Comparison of ENCODE assay signal across 15 mouse cellular contexts in the genomic region with DNA sequence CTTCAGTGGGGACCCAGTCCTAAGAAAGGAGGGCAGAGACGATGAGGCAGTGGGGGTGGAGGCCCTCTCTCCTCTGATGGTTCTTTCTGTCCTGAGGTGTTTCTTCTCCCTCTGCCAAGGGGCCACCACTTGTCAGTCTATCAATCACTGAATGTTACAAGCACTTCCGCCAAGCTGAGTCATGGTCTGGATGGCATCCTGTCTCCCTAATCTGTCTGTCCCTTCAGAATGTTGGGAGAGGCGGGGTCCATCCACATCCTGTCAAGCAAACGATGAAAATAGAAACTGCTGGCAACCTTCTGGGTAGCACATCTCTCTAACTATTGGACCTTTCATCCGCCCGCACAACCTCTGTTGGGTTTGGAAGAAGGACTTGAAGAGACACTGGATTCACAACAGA. TPM values are rescaled to one million over a fixed set of nuclear protein-coding genes. Genes with fewer than 3 reads are reported as not detected.
DNase-seq lines count a peak whose midpoint lies in the region; ATAC-seq and TF ChIP-seq lines count a peak whose summit lies in the region.
"Had no signal": no experiment of that assay in that cellular context is flagged by ENCODE, and none has a peak within 500 bp of the region (broad histone marks: within the 10 kb centered on the region; RNA-seq: fewer than 3 reads in every experiment).

No protein-coding gene starts in this region.

- no peak for ATAC-seq in heart, embryonic 13.5 days (ENCODE audit: extremely low read depth, insufficient number of reproducible peaks, low FRiP score, low TSS enrichment)
- ATAC-seq in lung, postnatal 0 days, result peak; percentile 84
- no peak for ATAC-seq in CD4-positive, CD25-positive, alpha-beta regulatory T cell, adult 4 months

- H3K27me3 ChIP-seq in heart, embryonic 13.5 days (replicated peaks), result no peaks in the 10 kb centered on the region
- no peaks in the 10 kb centered on the region for H3K27me3 ChIP-seq in lung, postnatal 0 days (replicated peaks; ENCODE audit: insufficient read depth, low read length)
- H3K27me3 ChIP-seq: limb, embryonic 15.5 days had no signal

- peak overlapping the region; percentile 75 for H3K9ac ChIP-seq in heart, embryonic 13.5 days
- H3K9ac ChIP-seq in lung, postnatal 0 days (replicated peaks; ENCODE audit: low read depth), result no peak overlapping the region
- H3K9ac ChIP-seq: hindbrain, embryonic 14.5 days; limb, embryonic 15.5 days had no signal

- no peaks in the 10 kb centered on the region for H3K9me3 ChIP-seq in heart, embryonic 13.5 days
- no peaks in the 10 kb centered on the region for H3K9me3 ChIP-seq in lung, postnatal 0 days (ENCODE audit: low read length)
- H3K9me3 ChIP-seq: limb, embryonic 15.5 days had no signal

- H3K4me3 ChIP-seq in heart, embryonic 13.5 days, result 0 out of 2 replicates have a peak overlapping the region, but pooled peaks have one; percentile 5
- H3K4me3 ChIP-seq in lung, postnatal 0 days (ENCODE audit: low read depth, low read length), result no peak overlapping the region
- H3K4me3 ChIP-seq: left cerebral cortex, adult 2 months; limb, embryonic 15.5 days had no signal

- H3K36me3 ChIP-seq in heart, embryonic 13.5 days, result peaks cover 98% of the 10 kb centered on the region
- H3K36me3 ChIP-seq in lung, postnatal 0 days (ENCODE audit: insufficient read depth, low read length), result no peaks in the 10 kb centered on the region
- H3K36me3 ChIP-seq: limb, embryonic 15.5 days had no signal

- peak overlapping the region; percentile 77 for H3K27ac ChIP-seq in heart, embryonic 13.5 days (replicated peaks)
- peak overlapping the region; percentile 44; the same call in 1 of the 2 replicates for H3K27ac ChIP-seq in lung, postnatal 0 days (ENCODE audit: low read length)
- H3K27ac ChIP-seq: hindbrain, embryonic 14.5 days; left cerebral cortex, adult 2 months; limb, embryonic 15.5 days; stomach, postnatal 0 days had no signal

- 24% methylated on average over 6 of the region's 6 CpGs for WGBS in heart, embryonic 13.5 days
- WGBS in lung, postnatal 0 days, result 42% methylated on average over 6 of the region's 6 CpGs

- DNase-seq in embryo, embryonic 10 days (ENCODE audit: low spot score), result peak; percentile 37
- no peak for DNase-seq in embryo, embryonic 10.5 days (ENCODE audit: low spot score)
- peak; percentile 95 for DNase-seq in 3T3-L1 (ENCODE audit: low read depth, low spot score)
- peak; percentile 70 for DNase-seq in lung, postnatal 0 days (ENCODE audit: low spot score)
- DNase-seq in spleen, postnatal 10 days (ENCODE audit: low spot score in 2 of 2), result no peak
- DNase-seq in thymus, postnatal 4 days, result no peak
- DNase-seq: cerebellum, postnatal 14 days; gastrocnemius, postnatal 25 days; kidney, adult 18-20 months had no signal

- peak; percentile 89 for TF ChIP-seq EP300 in lung, postnatal 0 days (IDR thresholded peaks at IDR 0.05)

- H3K4me2 ChIP-seq in heart, embryonic 13.5 days, result peak overlapping the region; percentile 71
- no peak overlapping the region for H3K4me2 ChIP-seq in lung, postnatal 0 days (replicated peaks; ENCODE audit: low read depth, low read length)
- H3K4me2 ChIP-seq: hindbrain, embryonic 14.5 days; limb, embryonic 15.5 days had no signal

- no peak for TF ChIP-seq CTCF in lung, postnatal 0 days (IDR thresholded peaks at IDR 0.05)

- peaks cover 100% of the 10 kb centered on the region for H3K4me1 ChIP-seq in heart, embryonic 13.5 days
- no peaks in the 10 kb centered on the region; the same call in 1 of the 2 replicates for H3K4me1 ChIP-seq in lung, postnatal 0 days (ENCODE audit: insufficient read depth, low read depth, low read length)

RNA-seq across cellular contexts. Expression of gene Tnnt2, which starts 8.3 kb away (rescaled TPM):
- 5,554 and 6,221 TPM in 2 replicates for polyA plus RNA-seq in heart, embryonic 13.5 days (2015; fragmentation: Nextera tagmentation; extraction: Ambion mirVana)
- polyA plus RNA-seq in lung, postnatal 0 days (2015; fragmentation: Nextera tagmentation; extraction: Ambion mirVana), result 84.6 and 115 TPM in 2 replicates
- polyA plus RNA-seq in CD4-positive, CD25-positive, alpha-beta regulatory T cell, adult 4 months (2017; shearing (Covaris generic)), result 1 to 10 TPM in 1 of 2 experiments, under 1 TPM in 1; 0.83 to 1.4 TPM

RNA-seq across cellular contexts. Expression of gene Lad1, which starts 26.1 kb away (rescaled TPM):
- 4.0 and 4.4 TPM in 2 replicates for polyA plus RNA-seq in heart, embryonic 13.5 days (2015; fragmentation: Nextera tagmentation; extraction: Ambion mirVana)
- polyA plus RNA-seq in lung, postnatal 0 days (2015; fragmentation: Nextera tagmentation; extraction: Ambion mirVana), result 4.4 and 6.0 TPM in 2 replicates
- 10 to 100 TPM in 1 of 2 experiments, 1 to 10 TPM in 1; 9.2 to 13.6 TPM for polyA plus RNA-seq in CD4-positive, CD25-positive, alpha-beta regulatory T cell, adult 4 months (2017; shearing (Covaris generic))

Comparison
In these comparisons a context has a peak if more than half of its experiments do, and no peak if none do; other contexts are left out.
1. DNase-seq: peak in embryo, embryonic 10 days (single experiment), 3T3-L1 (single experiment) and lung, postnatal 0 days (single experiment); none in embryo, embryonic 10.5 days (single experiment), spleen, postnatal 10 days (0 of 2) and thymus, postnatal 4 days (single experiment).
2. RNA of gene Tnnt2, which starts 8.3 kb away (polyA plus RNA-seq): 5,554 to 6,221 TPM in heart, embryonic 13.5 days; 84.6 to 115 TPM in lung, postnatal 0 days and 0.83 to 1.4 TPM in CD4-positive, CD25-positive, alpha-beta regulatory T cell, adult 4 months; every median in the first group is over 10 times any median in the second.